Mouse (Mus musculus) E14TG2a.4 (cell line): ENCODE measurements at regions not wholly inside any gene's neighbourhood (a gene's known extent, or its start where the extent isn't known, plus 50 kb on each side); places are given as distances from the start of the nearest gene placed in this dataset.

Source experiments
- CTCF ChIP-seq: conservative IDR thresholded peaks from 2 replicates; pipeline ENCODE4 v1.5.1; 2014; ENCODE audit warnings: low read length
- NANOG ChIP-seq: IDR thresholded peaks from 2 replicates; pipeline ENCODE4 v1.6.1; 2014; ENCODE audit warnings: borderline replicate concordance, low read length, mixed read lengths
- POU5F1 ChIP-seq: IDR thresholded peaks from 2 replicates; pipeline ENCODE4 v1.6.1; 2014; ENCODE audit warnings: low read length, borderline replicate concordance

DNA sequence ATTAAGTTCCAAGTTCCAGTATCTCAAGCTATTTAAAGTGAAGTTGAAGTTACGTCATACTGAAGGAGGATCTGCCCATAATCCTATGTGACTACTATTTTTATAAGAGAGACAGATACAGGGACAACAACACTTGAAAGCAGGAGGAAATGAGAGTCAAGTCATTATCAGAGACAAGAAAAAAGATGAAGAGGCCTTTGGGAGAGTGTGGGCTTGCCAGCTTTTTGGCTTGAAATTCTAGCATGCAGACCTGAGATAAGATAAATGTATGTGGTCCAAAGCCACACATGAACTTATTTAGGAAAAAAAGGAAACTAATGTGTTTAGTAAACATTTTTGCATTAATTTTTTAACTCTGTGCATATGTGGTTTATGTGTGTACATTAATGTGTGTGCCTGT is 581.0 kb downstream of the Stpg2 start:
- TF ChIP-seq CTCF: no peak
- no peak for TF ChIP-seq NANOG
- no peak for TF ChIP-seq POU5F1
